Mouse (Mus musculus) ES-E14 (cell line): Measurements from ENCODE around the gene Shisa8.

Source experiments
- CHD2 ChIP-seq: IDR thresholded peaks from 2 replicates; pipeline ENCODE4 v1.6.1; 2014; ENCODE audit warnings: mild to moderate bottlenecking, low read depth, low read length, inconsistent platforms
- MAFK ChIP-seq: IDR thresholded peaks from 2 replicates; pipeline ENCODE4 v1.6.1; 2014; ENCODE audit warnings: mild to moderate bottlenecking, low read depth, low read length, inconsistent platforms; ENCODE audit not compliant: insufficient read depth
- ZC3H11A ChIP-seq: IDR thresholded peaks from 2 replicates; pipeline ENCODE4 v1.6.1; 2012; ENCODE audit warnings: low read depth, mild to moderate bottlenecking, inconsistent platforms, low read length, borderline replicate concordance
- ZNF384 ChIP-seq: IDR thresholded peaks from 2 replicates; pipeline ENCODE4 v1.6.1; 2012; ENCODE audit warnings: low read depth, low read length, inconsistent platforms

- TF ChIP-seq ZC3H11A (no peak), MAFK (no peak), ZNF384 (no peak), CHD2 (no peak)
Observed at GRCm38 (mm10) chr15:82175091-82175490, 37.5 kb downstream of the Shisa8 start.
